Comparison of ENCODE assay signal across 10 mouse cellular contexts in the genomic region with DNA sequence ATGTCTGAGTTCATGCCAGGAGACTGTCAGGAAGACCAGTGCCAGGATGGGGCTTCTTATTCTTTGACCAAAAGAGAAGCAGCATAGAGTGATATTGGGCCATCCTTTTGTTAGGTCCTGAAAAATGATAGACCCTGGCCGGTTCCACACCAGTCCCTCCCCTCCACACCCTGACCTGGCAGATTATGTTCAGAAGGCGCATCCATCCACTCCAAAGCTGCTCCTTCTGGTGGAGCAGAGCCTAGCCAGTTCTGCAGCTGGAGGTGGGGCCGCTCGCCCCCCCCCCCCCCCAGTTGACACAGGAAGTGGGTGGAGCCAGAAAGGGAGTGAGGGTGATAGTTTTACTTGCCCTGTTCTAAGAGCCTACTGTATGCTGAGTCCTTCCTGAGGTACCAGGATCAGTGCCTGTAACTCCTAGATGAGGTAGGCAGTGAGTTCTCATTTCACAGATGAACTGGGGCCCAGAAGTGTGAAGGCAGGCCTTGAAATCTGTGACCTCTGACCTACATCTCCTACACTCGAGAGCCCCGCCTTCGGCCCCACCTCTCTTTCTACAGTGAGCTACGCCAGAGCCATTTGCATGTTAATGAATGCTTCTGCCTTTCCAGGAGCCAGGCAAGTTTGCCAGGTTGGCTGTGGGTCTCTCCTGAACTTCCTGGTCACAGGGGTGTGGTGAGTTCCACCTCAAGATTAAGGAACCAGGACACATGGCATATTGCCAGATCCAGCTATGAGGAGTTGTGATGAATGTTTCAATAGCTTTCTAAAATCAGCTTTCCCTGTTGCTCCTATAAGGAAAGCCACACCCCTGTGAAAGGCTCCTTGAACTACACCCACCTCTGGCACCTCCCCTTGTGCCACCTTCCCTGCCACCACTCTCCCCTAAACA. TPM values are rescaled to one million over a fixed set of nuclear protein-coding genes. Genes with fewer than 3 reads are reported as not detected.
DNase-seq lines count a peak whose midpoint lies in the region; ATAC-seq and TF ChIP-seq lines count a peak whose summit lies in the region.
"Had no signal": no experiment of that assay in that cellular context is flagged by ENCODE, and none has a peak within 500 bp of the region (broad histone marks: within the 10 kb centered on the region; RNA-seq: fewer than 3 reads in every experiment).

No protein-coding gene starts in this region.

- H3K4me2 ChIP-seq in liver, embryonic 13.5 days, result no peak overlapping the region
- H3K4me2 ChIP-seq: embryonic facial prominence, embryonic 12.5 days had no signal

- no peak overlapping the region for H3K4me3 ChIP-seq in liver, embryonic 13.5 days (replicated peaks)
- H3K4me3 ChIP-seq in left cerebral cortex, adult 2 months, result no peak overlapping the region
- H3K4me3 ChIP-seq: embryonic facial prominence, embryonic 12.5 days had no signal

- intact Hi-C loops in left cerebral cortex, adult 2 months (cut with DNase I), result no loop called here

- no peak for TF ChIP-seq CTCF in left cerebral cortex, adult 2 months (IDR thresholded peaks at IDR 0.05)

- no peaks in the 10 kb centered on the region for H3K36me3 ChIP-seq in liver, embryonic 13.5 days
- H3K36me3 ChIP-seq: embryonic facial prominence, embryonic 12.5 days had no signal

- H3K27me3 ChIP-seq in liver, embryonic 13.5 days, result no peaks in the 10 kb centered on the region
- H3K27me3 ChIP-seq: embryonic facial prominence, embryonic 12.5 days had no signal

- H3K4me1 ChIP-seq in liver, embryonic 13.5 days (replicated peaks), result peaks cover 8% of the 10 kb centered on the region

- H3K9me3 ChIP-seq in liver, embryonic 13.5 days (replicated peaks), result no peaks in the 10 kb centered on the region
- H3K9me3 ChIP-seq: embryonic facial prominence, embryonic 12.5 days had no signal

- no peak for ATAC-seq in liver, embryonic 13.5 days (ENCODE audit: low read depth)
- ATAC-seq: inflammation-experienced regulatory T-cells, adult 6 months had no signal

- WGBS in liver, embryonic 13.5 days (ENCODE audit: insufficient replicate concordance), result 36% methylated on average over 8 of the region's 8 CpGs

- H3K9ac ChIP-seq in liver, embryonic 13.5 days, result no peak overlapping the region
- H3K9ac ChIP-seq: embryonic facial prominence, embryonic 12.5 days had no signal

- peak; percentile 1 for DNase-seq in liver, embryonic 13.5 days
- no peak for DNase-seq in liver
- DNase-seq in embryo, embryonic 11 days, result peak; percentile 28
- peak; percentile 53 for DNase-seq in kidney, adult 9 months
- peak; percentile 55 for DNase-seq in lung, postnatal 25 days (ENCODE audit: low spot score)
- no peak for DNase-seq in left cerebral cortex, adult 8-10 months (ENCODE audit: low spot score in 2 of 2)
- DNase-seq in spleen, postnatal 36 days (ENCODE audit: low spot score in 2 of 2), result no peak
- no peak for DNase-seq in left cerebral cortex, adult 2 months (ENCODE audit: extremely low spot score in 1 of 2, low spot score in 2 of 2)

- H3K27ac ChIP-seq in liver, embryonic 13.5 days, result no peak overlapping the region
- H3K27ac ChIP-seq in left cerebral cortex, adult 2 months, result no peak overlapping the region
- H3K27ac ChIP-seq: embryonic facial prominence, embryonic 12.5 days had no signal

RNA-seq across cellular contexts. Expression of gene Cers3, which starts 46.8 kb away (rescaled TPM):
- 0.09 and 0.16 TPM in 2 replicates for polyA plus RNA-seq in liver, embryonic 13.5 days (2015; fragmentation: Nextera tagmentation; extraction: Ambion mirVana)
- under 1 TPM; 0.15 to 0.66 (median 0.22) TPM for total RNA-seq in left cerebral cortex, adult 8-10 months (2022)
- total RNA-seq in left cerebral cortex, adult 2 months (2021), result under 1 TPM; 0.28 to 0.29 TPM
- polyA plus RNA-seq: inflammation-experienced regulatory T-cells, adult 6 months had no signal

RNA-seq across cellular contexts. Expression of gene Adamts17, which starts 49.4 kb away (rescaled TPM):
- polyA plus RNA-seq in liver, embryonic 13.5 days (2015; fragmentation: Nextera tagmentation; extraction: Ambion mirVana), result 0.20 and 0.33 TPM in 2 replicates
- total RNA-seq in left cerebral cortex, adult 8-10 months (2022), result 10 to 100 TPM in 1 of 4 experiments, 1 to 10 TPM in 3; 7.5 to 11.3 (median 7.8) TPM
- total RNA-seq in left cerebral cortex, adult 2 months (2021), result 10 to 100 TPM; 13.1 to 13.6 TPM

Comparison
In these comparisons a context has a peak if more than half of its experiments do, and no peak if none do; other contexts are left out.
1. DNase-seq: peak in liver, embryonic 13.5 days (single experiment), embryo, embryonic 11 days (single experiment), kidney, adult 9 months (single experiment) and lung, postnatal 25 days (single experiment); none in liver (single experiment), left cerebral cortex, adult 8-10 months (0 of 2), spleen, postnatal 36 days (0 of 2) and left cerebral cortex, adult 2 months (0 of 2).